Mouse (Mus musculus): ENCODE data around the gene Cachd1. TPM values are rescaled to one million over a fixed set of nuclear protein-coding genes. Genes with fewer than 3 reads are reported as not detected.

Gene Cachd1
- polyA plus RNA-seq, 1 experiment from 2014 or later = 44.9 TPM

GRCm38 (mm10) chr4:101027852-101028411 is 251.5 kb downstream of the Cachd1 start:
- no peaks in the 10 kb centered on the region for H3K4me1 ChIP-seq
- H3K27me3 ChIP-seq (ENCODE audit: low read depth, poor library complexity, severe bottlenecking) = no peaks in the 10 kb centered on the region
- H3K36me3 ChIP-seq = no peaks in the 10 kb centered on the region
- H3K27ac ChIP-seq = no peak overlapping the region
- 91% methylated on average over 9 of the region's 9 CpGs for WGBS
- no peak for DNase-seq (ENCODE audit: low spot score)
- H3K4me3 ChIP-seq = no peak overlapping the region
- H3K9me3 ChIP-seq (replicated peaks) = peaks cover 3% of the 10 kb centered on the region; the same call in 1 of the 2 replicates

- no peak for DNase-seq (ENCODE audit: low spot score)
- WGBS = 79% methylated on average over 3 of the region's 3 CpGs
- Histone ChIP-seq H3K4me3 (no peak overlapping the region), H3K9me3 (replicated peaks) (no peaks in the 10 kb centered on the region), H3K27ac (no peak overlapping the region), H3K4me1 (no peaks in the 10 kb centered on the region), H3K27me3 (ENCODE audit: low read depth, poor library complexity, severe bottlenecking) (no peaks in the 10 kb centered on the region), H3K36me3 (no peaks in the 10 kb centered on the region)
Observed at GRCm38 (mm10) chr4:101033047-101033446, 256.6 kb downstream of the Cachd1 start.

- Histone ChIP-seq H3K27ac (no peak overlapping the region), H3K9me3 (replicated peaks) (no peaks in the 10 kb centered on the region), H3K4me3 (no peak overlapping the region), H3K4me1 (no peaks in the 10 kb centered on the region), H3K36me3 (no peaks in the 10 kb centered on the region), H3K27me3 (ENCODE audit: low read depth, poor library complexity, severe bottlenecking) (no peaks in the 10 kb centered on the region)
- WGBS = 92% methylated on average over 5 of the region's 5 CpGs
- DNase-seq (ENCODE audit: low spot score) = no peak
Observed at GRCm38 (mm10) chr4:101035131-101035530, 258.7 kb downstream of the Cachd1 start.

- Histone ChIP-seq H3K27ac (no peak overlapping the region), H3K4me1 (no peaks in the 10 kb centered on the region), H3K4me3 (no peak overlapping the region), H3K36me3 (no peaks in the 10 kb centered on the region), H3K9me3 (replicated peaks) (no peaks in the 10 kb centered on the region), H3K27me3 (ENCODE audit: low read depth, poor library complexity, severe bottlenecking) (no peaks in the 10 kb centered on the region)
- 83% methylated on average over 7 of the region's 7 CpGs for WGBS
- no peak for DNase-seq (ENCODE audit: low spot score)
Observed at GRCm38 (mm10) chr4:101037156-101037555, 260.7 kb downstream of the Cachd1 start.

GRCm38 (mm10) chr4:101043691-101044090 is 267.2 kb downstream of the Cachd1 start:
- Histone ChIP-seq H3K27me3 (ENCODE audit: low read depth, poor library complexity, severe bottlenecking) (no peaks in the 10 kb centered on the region), H3K4me3 (no peak overlapping the region), H3K27ac (no peak overlapping the region), H3K9me3 (replicated peaks) (no peaks in the 10 kb centered on the region), H3K4me1 (no peaks in the 10 kb centered on the region), H3K36me3 (no peaks in the 10 kb centered on the region)
- no peak for DNase-seq (ENCODE audit: low spot score)
- 78% methylated on average over 2 of the region's 2 CpGs for WGBS

- H3K9me3 ChIP-seq (replicated peaks) = no peaks in the 10 kb centered on the region
- no peak for DNase-seq (ENCODE audit: low spot score)
- no peak overlapping the region for H3K4me3 ChIP-seq
- H3K27ac ChIP-seq = no peak overlapping the region
- no peaks in the 10 kb centered on the region for H3K4me1 ChIP-seq
- H3K36me3 ChIP-seq = no peaks in the 10 kb centered on the region
- H3K27me3 ChIP-seq (ENCODE audit: low read depth, poor library complexity, severe bottlenecking) = no peaks in the 10 kb centered on the region
Observed at GRCm38 (mm10) chr4:101044149-101044548, 267.7 kb downstream of the Cachd1 start.

- DNase-seq (ENCODE audit: low spot score) = no peak
- no peak overlapping the region for H3K4me3 ChIP-seq
- no peaks in the 10 kb centered on the region for H3K4me1 ChIP-seq
- no peak overlapping the region for H3K27ac ChIP-seq
- no peaks in the 10 kb centered on the region for H3K27me3 ChIP-seq (ENCODE audit: low read depth, poor library complexity, severe bottlenecking)
- WGBS = 72% methylated on average over 4 of the region's 4 CpGs
- H3K9me3 ChIP-seq (replicated peaks) = no peaks in the 10 kb centered on the region
- no peaks in the 10 kb centered on the region for H3K36me3 ChIP-seq
Observed at GRCm38 (mm10) chr4:101046576-101046975, 270.1 kb downstream of the Cachd1 start.

GRCm38 (mm10) chr4:101062146-101062545 is 285.7 kb downstream of the Cachd1 start:
- H3K36me3 ChIP-seq = no peaks in the 10 kb centered on the region
- no peaks in the 10 kb centered on the region for H3K9me3 ChIP-seq (replicated peaks)
- no peak overlapping the region for H3K4me3 ChIP-seq
- WGBS = 90% methylated on average over 2 of the region's 2 CpGs
- H3K27me3 ChIP-seq (ENCODE audit: low read depth, poor library complexity, severe bottlenecking) = no peaks in the 10 kb centered on the region
- DNase-seq (ENCODE audit: low spot score) = no peak
- H3K27ac ChIP-seq = no peak overlapping the region
- H3K4me1 ChIP-seq = 0 out of 2 replicates have a peak, but pooled peaks cover 4% of the 10 kb centered on the region

- Histone ChIP-seq H3K9me3 (replicated peaks) (no peaks in the 10 kb centered on the region), H3K4me1 (peaks cover 14% of the 10 kb centered on the region), H3K36me3 (no peaks in the 10 kb centered on the region), H3K4me3 (no peak overlapping the region), H3K27me3 (ENCODE audit: low read depth, poor library complexity, severe bottlenecking) (peaks cover 14% of the 10 kb centered on the region), H3K27ac (no peak overlapping the region)
- 36% methylated on average over 5 of the region's 5 CpGs for WGBS
- no peak for DNase-seq (ENCODE audit: low spot score)
Observed at GRCm38 (mm10) chr4:101066401-101066800, 289.9 kb downstream of the Cachd1 start.

- peak within 1 kb of the TSS; percentile 88 for H3K4me3 ChIP-seq
- no peak for DNase-seq (ENCODE audit: low spot score)
- H3K36me3 ChIP-seq = no peaks in the 10 kb centered on the region
- peaks cover 14% of the 10 kb centered on the region for H3K4me1 ChIP-seq
- no peaks in the 10 kb centered on the region for H3K9me3 ChIP-seq (replicated peaks)
- H3K27ac ChIP-seq = peak within 1 kb of the TSS; percentile 90
- 1% methylated on average over 54 of the region's 54 CpGs for WGBS
- peaks cover 17% of the 10 kb centered on the region for H3K27me3 ChIP-seq (ENCODE audit: low read depth, poor library complexity, severe bottlenecking)
Observed at GRCm38 (mm10) chr4:101068786-101069153, 292.3 kb downstream of the Cachd1 start, which contains the start of gene Raver2. Gene Raver2, plus strand, starts transcription at chr4:101068983.

GRCm38 (mm10) chr4:101069154-101069971 is 292.9 kb downstream of the Cachd1 start:
- Histone ChIP-seq H3K27me3 (ENCODE audit: low read depth, poor library complexity, severe bottlenecking) (peaks cover 17% of the 10 kb centered on the region), H3K4me1 (peaks cover 14% of the 10 kb centered on the region), H3K36me3 (no peaks in the 10 kb centered on the region), H3K4me3 (peak overlapping the region; percentile 88), H3K27ac (peak overlapping the region; percentile 90), H3K9me3 (replicated peaks) (no peaks in the 10 kb centered on the region)
- peak; percentile 83 for DNase-seq (ENCODE audit: low spot score)
- WGBS = under 1% methylated on average over 55 of the region's 55 CpGs

GRCm38 (mm10) chr4:101071570-101071969 is 295.1 kb downstream of the Cachd1 start:
- Histone ChIP-seq H3K4me3 (no peak overlapping the region), H3K9me3 (replicated peaks) (no peaks in the 10 kb centered on the region), H3K4me1 (peaks cover 10% of the 10 kb centered on the region), H3K27me3 (ENCODE audit: low read depth, poor library complexity, severe bottlenecking) (peaks cover 17% of the 10 kb centered on the region), H3K36me3 (no peaks in the 10 kb centered on the region), H3K27ac (no peak overlapping the region)
- 89% methylated on average over 4 of the region's 4 CpGs for WGBS
- no peak for DNase-seq (ENCODE audit: low spot score)

- DNase-seq (ENCODE audit: low spot score) = no peak
- Histone ChIP-seq H3K4me3 (no peak overlapping the region), H3K36me3 (no peaks in the 10 kb centered on the region), H3K9me3 (replicated peaks) (no peaks in the 10 kb centered on the region), H3K27ac (no peak overlapping the region), H3K27me3 (ENCODE audit: low read depth, poor library complexity, severe bottlenecking) (0 out of 2 replicates have a peak, but pooled peaks cover 3% of the 10 kb centered on the region), H3K4me1 (0 out of 2 replicates have a peak, but pooled peaks cover 3% of the 10 kb centered on the region)
- 78% methylated on average over 3 of the region's 3 CpGs for WGBS
Observed at GRCm38 (mm10) chr4:101076425-101076824, 299.9 kb downstream of the Cachd1 start.

All from limb, embryonic 10.5 days (tissue).